Mouse (Mus musculus) gastrocnemius, postnatal 10 days (tissue): ENCODE data around the gene Krt87. TPM values are rescaled to one million over a fixed set of nuclear protein-coding genes. Genes with fewer than 3 reads are reported as not detected.

Source experiments
- DNase-seq: peaks from one replicate; pipeline ENCODE4 v3.0.0; 2021; ENCODE audit warnings: mixed read lengths
- long read RNA-seq, 2 experiments: library from polyadenylated mRNA; stranded (forward); transcript quantifications; one replicate each; pipeline ENCODE4 v2.0.0; 2021
- total RNA-seq, 2 experiments: library from RNA; stranded (reverse); gene quantifications; 2 replicates each; pipeline ENCODE4 v1.2.3; 2021

The Krt87 gene
- under 1 TPM; 0.11 to 0.12 TPM for total RNA-seq
- long read RNA-seq, experiment 1: 0 reads
- long read RNA-seq, experiment 2: 0 reads

- DNase-seq: no peak
These were observed at the start of gene Krt87 for GRCm38 (mm10) chr15:101438555-101438954. Gene Krt87 (minus strand): TSS chr15:101438804.

GRCm38 (mm10) chr15:101485911-101486635 lies 47.5 kb upstream of the Krt87 start:
- no peak for DNase-seq

GRCm38 (mm10) chr15:101484939-101485338 lies 46.3 kb upstream of the Krt87 start:
- DNase-seq: no peak

- DNase-seq: no peak
These were observed 45.0 kb upstream of the Krt87 start for GRCm38 (mm10) chr15:101483646-101484045.

GRCm38 (mm10) chr15:101482056-101482455 lies 43.5 kb upstream of the Krt87 start:
- no peak for DNase-seq

GRCm38 (mm10) chr15:101479666-101480060 lies 41.1 kb upstream of the Krt87 start:
- no peak for DNase-seq

GRCm38 (mm10) chr15:101479007-101479665 lies 40.5 kb upstream of the Krt87 start:
- DNase-seq: peak; percentile 60

- DNase-seq: peak; percentile 32
These were observed 34.4 kb upstream of the Krt87 start, which contains the start of gene Krt86 for GRCm38 (mm10) chr15:101472952-101473528. Gene Krt86 (plus strand): TSS chr15:101473478.

GRCm38 (mm10) chr15:101469093-101469492 lies 30.5 kb upstream of the Krt87 start:
- no peak for DNase-seq

GRCm38 (mm10) chr15:101463651-101464050 lies 25.0 kb upstream of the Krt87 start, which contains the start of gene Krt81:
Gene Krt81 (minus strand): TSS chr15:101463751.
- no peak for DNase-seq

GRCm38 (mm10) chr15:101459283-101459682 lies 20.7 kb upstream of the Krt87 start:
- peak; percentile 21 for DNase-seq

- DNase-seq: no peak
These were observed 19.8 kb upstream of the Krt87 start for GRCm38 (mm10) chr15:101458361-101458930.

GRCm38 (mm10) chr15:101455891-101456290 lies 17.3 kb upstream of the Krt87 start:
- no peak for DNase-seq

GRCm38 (mm10) chr15:101455292-101455691 lies 16.7 kb upstream of the Krt87 start:
- no peak for DNase-seq

- no peak for DNase-seq
These were observed 16.2 kb upstream of the Krt87 start for GRCm38 (mm10) chr15:101454774-101455173.

- peak; percentile 84 for DNase-seq
These were observed 14.6 kb upstream of the Krt87 start for GRCm38 (mm10) chr15:101453093-101453736.

GRCm38 (mm10) chr15:101447444-101447843 lies 8.8 kb upstream of the Krt87 start, which contains the start of gene Krt88:
Gene Krt88 (plus strand): TSS chr15:101447744.
- DNase-seq: no peak

GRCm38 (mm10) chr15:101446572-101446971 lies 8.0 kb upstream of the Krt87 start:
- peak; percentile 60 for DNase-seq

GRCm38 (mm10) chr15:101440837-101441236 lies 2.2 kb upstream of the Krt87 start:
- no peak for DNase-seq

GRCm38 (mm10) chr15:101436611-101437010 lies 2.0 kb downstream of the Krt87 start:
- no peak for DNase-seq

- DNase-seq: no peak
These were observed 13.7 kb downstream of the Krt87 start for GRCm38 (mm10) chr15:101424914-101425313.

GRCm38 (mm10) chr15:101420903-101421302 lies 17.7 kb downstream of the Krt87 start:
- DNase-seq: no peak
